ENCODE assay signal across 16 mouse cellular contexts in genomic region chr3:144459285-144459697, GRCm38 (mm10).
DNase-seq lines count a peak whose midpoint lies in the region; ATAC-seq and TF ChIP-seq lines count a peak whose summit lies in the region.
"Had no signal": no experiment of that assay in that cellular context is flagged by ENCODE, and none has a peak within 500 bp of the region (broad histone marks: within the 10 kb centered on the region; RNA-seq: fewer than 3 reads in every experiment).

No protein-coding gene starts in this region.

- no peak overlapping the region for H3K4me2 ChIP-seq in limb, embryonic 12.5 days
- H3K4me2 ChIP-seq in CH12.LX (ENCODE audit: insufficient read depth, low read depth, poor library complexity, severe bottlenecking) = no peak overlapping the region
- H3K4me2 ChIP-seq in midbrain, embryonic 15.5 days = 0 out of 2 replicates have a peak overlapping the region, but pooled peaks have one; percentile 1
- H3K4me2 ChIP-seq: embryonic facial prominence, embryonic 15.5 days; heart, embryonic 12.5 days had no signal

- no peak for DNase-seq in limb, embryonic 10.5 days (ENCODE audit: low spot score)
- peak; percentile 91 for DNase-seq in CH12.LX (ENCODE audit: extremely low read depth)
- no peak for DNase-seq in B cell, adult 2 months
- DNase-seq in heart, postnatal 14 days = no peak
- DNase-seq: cerebellum, adult 18-20 months; gastrocnemius, postnatal 36 days; kidney, adult 9 months; thymus, postnatal 36 days had no signal

- no peak overlapping the region for H3K27ac ChIP-seq in limb, embryonic 12.5 days
- no peak overlapping the region for H3K27ac ChIP-seq in limb, embryonic 10.5 days
- no peak overlapping the region for H3K27ac ChIP-seq in CH12.LX (ENCODE audit: insufficient read depth, low read depth)
- peak overlapping the region; percentile 55 for H3K27ac ChIP-seq in midbrain, embryonic 15.5 days
- H3K27ac ChIP-seq: embryonic facial prominence, embryonic 15.5 days; macrophage had no signal

- no peak for TF ChIP-seq POLR2A in CH12.LX (IDR thresholded peaks at IDR 0.05; ENCODE audit: low read depth, low read length)

- no peak for TF ChIP-seq CTCF in CH12.LX (conservative IDR thresholded peaks at IDR 0.05 in 1 of 2, IDR thresholded peaks at IDR 0.05 in 1 of 2; ENCODE audit: low read depth in 2 of 2, low read length in 2 of 2)

- intact Hi-C loops in heart, postnatal 14 days (cut with DNase I) = no loop called here

- no peaks in the 10 kb centered on the region for H3K79me2 ChIP-seq in CH12.LX (replicated peaks; ENCODE audit: control insufficient read depth, extremely low read depth, insufficient read depth, poor library complexity, severe bottlenecking)

- H3K4me3 ChIP-seq in limb, embryonic 12.5 days (replicated peaks) = no peak overlapping the region
- H3K4me3 ChIP-seq in limb, embryonic 10.5 days = no peak overlapping the region
- H3K4me3 ChIP-seq in CH12.LX (replicated peaks in 1 of 3; ENCODE audit: low read depth in 2 of 3, low read length in 2 of 3, poor library complexity in 1 of 3) = no peak overlapping the region
- H3K4me3 ChIP-seq in midbrain, embryonic 15.5 days = no peak overlapping the region
- H3K4me3 ChIP-seq: embryonic facial prominence, embryonic 15.5 days; heart, embryonic 12.5 days had no signal

- TF ChIP-seq RAD21 in CH12.LX (IDR thresholded peaks at IDR 0.05; ENCODE audit: low read depth, low read length) = no peak; the same call in 1 of the 2 replicates

- no peaks in the 10 kb centered on the region for H3K27me3 ChIP-seq in limb, embryonic 12.5 days
- no peaks in the 10 kb centered on the region for H3K27me3 ChIP-seq in limb, embryonic 10.5 days (ENCODE audit: low read depth, poor library complexity, severe bottlenecking)
- H3K27me3 ChIP-seq in CH12.LX (replicated peaks) = no peaks in the 10 kb centered on the region
- no peaks in the 10 kb centered on the region for H3K27me3 ChIP-seq in midbrain, embryonic 15.5 days (replicated peaks)
- H3K27me3 ChIP-seq: embryonic facial prominence, embryonic 15.5 days; heart, embryonic 12.5 days; Patski had no signal

- H3K36me3 ChIP-seq in limb, embryonic 12.5 days = peaks cover 12% of the 10 kb centered on the region; the same call in 1 of the 2 replicates
- peaks cover 26% of the 10 kb centered on the region for H3K36me3 ChIP-seq in limb, embryonic 10.5 days
- peaks cover 10 to 69% of the 10 kb centered on the region in 2 experiments for H3K36me3 ChIP-seq in CH12.LX (replicated peaks in 1 of 2; ENCODE audit: control insufficient read depth in 1 of 2, insufficient read depth in 1 of 2, low read length in 1 of 2)
- no peaks in the 10 kb centered on the region for H3K36me3 ChIP-seq in midbrain, embryonic 15.5 days (replicated peaks)

- dilution Hi-C loops in CH12.LX (cut with MboI; ENCODE audit: extremely low pct_ligation_motif_present, extremely low pct_unique_long_range_greater_than_20kb, low sequenced_read_pairs) = no loop called here

- WGBS in limb, embryonic 12.5 days = 41% methylated on average over 8 of the region's 8 CpGs
- WGBS in limb, embryonic 10.5 days = 80% methylated on average over 8 of the region's 8 CpGs
- 47% methylated on average over 8 of the region's 8 CpGs for WGBS in midbrain, embryonic 15.5 days

- peaks cover 12% of the 10 kb centered on the region for H3K4me1 ChIP-seq in limb, embryonic 12.5 days (replicated peaks)
- peaks cover 6% of the 10 kb centered on the region; the same call in 1 of the 2 replicates for H3K4me1 ChIP-seq in limb, embryonic 10.5 days
- H3K4me1 ChIP-seq in CH12.LX (ENCODE audit: control insufficient read depth in 1 of 2, insufficient read depth in 2 of 2) = peaks cover 3 to 19% of the 10 kb centered on the region in 2 experiments; a peak in 3 of 4 replicates
- H3K4me1 ChIP-seq in midbrain, embryonic 15.5 days = peaks cover 23% of the 10 kb centered on the region
- H3K4me1 ChIP-seq: embryonic facial prominence, embryonic 15.5 days had no signal

- no peak overlapping the region for H3K9ac ChIP-seq in limb, embryonic 12.5 days (replicated peaks)
- no peak overlapping the region for H3K9ac ChIP-seq in CH12.LX (ENCODE audit: insufficient read depth, low read depth)
- H3K9ac ChIP-seq in midbrain, embryonic 15.5 days = no peak overlapping the region
- H3K9ac ChIP-seq: embryonic facial prominence, embryonic 15.5 days; heart, embryonic 12.5 days had no signal

- H3K9me3 ChIP-seq in limb, embryonic 12.5 days = no peaks in the 10 kb centered on the region
- H3K9me3 ChIP-seq in limb, embryonic 10.5 days (replicated peaks) = no peaks in the 10 kb centered on the region
- H3K9me3 ChIP-seq in CH12.LX (replicated peaks; ENCODE audit: low read length) = no peaks in the 10 kb centered on the region
- H3K9me3 ChIP-seq in midbrain, embryonic 15.5 days = no peaks in the 10 kb centered on the region
- H3K9me3 ChIP-seq: embryonic facial prominence, embryonic 15.5 days; heart, embryonic 12.5 days had no signal

- TF ChIP-seq EP300 in CH12.LX (IDR thresholded peaks at IDR 0.05; ENCODE audit: low read length) = peak; percentile 58

- in situ Hi-C loops in CH12.LX (cut with MboI; ENCODE audit: low pct_ligation_motif_present, low pct_unique_long_range_greater_than_20kb, low sequenced_read_pairs) = loop anchor here (5.0 kb wide), 1 partner anchor 158 kb away; no protein-coding TSS in a partner anchor

- ATAC-seq in limb, embryonic 12.5 days (ENCODE audit: insufficient number of reproducible peaks, insufficient read depth, low FRiP score, low TSS enrichment, low read depth) = peak; percentile 41; the same call in 1 of the 2 replicates
- peak; percentile 46; the same call in 1 of the 2 replicates for ATAC-seq in common myeloid progenitor, adult 5-6 weeks (replicated peaks; ENCODE audit: low read depth, poor library complexity, severe bottlenecking)
- ATAC-seq in midbrain, embryonic 15.5 days (replicated peaks) = peak; percentile 53
- no peak for ATAC-seq in megakaryocyte progenitor cell, adult 5-6 weeks (replicated peaks; ENCODE audit: poor library complexity)
- ATAC-seq: Patski had no signal

TF ChIP-seq in CH12.LX, 34 proteins besides CTCF, POLR2A, EP300 and RAD21:
- TF ChIP-seq MAZ (IDR thresholded peaks at IDR 0.05; ENCODE audit: low read depth, low read length) (0 out of 2 replicates have a peak, but pooled peaks have one; percentile 39), SIN3A (IDR thresholded peaks at IDR 0.05; ENCODE audit: low read length) (peak; percentile 78), PAX5 (IDR thresholded peaks at IDR 0.05; ENCODE audit: low read length) (no peak), USF2 (conservative IDR thresholded peaks at IDR 0.05; ENCODE audit: low read depth, low read length) (no peak), POLR2AphosphoS2 (IDR thresholded peaks at IDR 0.05; ENCODE audit: low read depth, low read length) (0 out of 2 replicates have a peak, but pooled peaks have one; percentile 36), ELF1 (IDR thresholded peaks at IDR 0.05; ENCODE audit: low read depth, low read length) (no peak), KAT2A (IDR thresholded peaks at IDR 0.05; ENCODE audit: insufficient replicate concordance, low read length) (0 out of 2 replicates have a peak, but pooled peaks have one; percentile 24), HCFC1 (IDR thresholded peaks at IDR 0.05; ENCODE audit: low read depth, low read length) (no peak), CHD2 (IDR thresholded peaks at IDR 0.05; ENCODE audit: low read length) (no peak), MEF2A (IDR thresholded peaks at IDR 0.05; ENCODE audit: borderline replicate concordance, low read depth, low read length) (peak; percentile 50), SMC3 (IDR thresholded peaks at IDR 0.05; ENCODE audit: low read depth, low read length) (no peak), ZNF384 (IDR thresholded peaks at IDR 0.05; ENCODE audit: low read depth, low read length) (no peak), MXI1 (IDR thresholded peaks at IDR 0.05; ENCODE audit: low read depth, low read length) (peak; percentile 46; the same call in 1 of the 2 replicates), IRF4 (IDR thresholded peaks at IDR 0.05; ENCODE audit: low read depth, low read length) (peak; percentile 54; the same call in 1 of the 2 replicates), GABPA (IDR thresholded peaks at IDR 0.05; ENCODE audit: insufficient replicate concordance, low read depth, low read length) (no peak), JUND (conservative IDR thresholded peaks at IDR 0.05; ENCODE audit: low read depth, low read length) (0 out of 2 replicates have a peak, but pooled peaks have one; percentile 15), USF1 (IDR thresholded peaks at IDR 0.05; ENCODE audit: low read depth, low read length) (no peak), ETS1 (conservative IDR thresholded peaks at IDR 0.05; ENCODE audit: low read depth, low read length) (peak; percentile 70), TCF12 (IDR thresholded peaks at IDR 0.05; ENCODE audit: low read depth, low read length) (peak; percentile 14; the same call in 1 of the 2 replicates), MAFK (IDR thresholded peaks at IDR 0.05; ENCODE audit: insufficient replicate concordance, low read length) (0 out of 2 replicates have a peak, but pooled peaks have one; percentile 54), TBP (conservative IDR thresholded peaks at IDR 0.05; ENCODE audit: low read depth, low read length) (no peak), MAX (IDR thresholded peaks at IDR 0.05; ENCODE audit: low read length) (0 out of 2 replicates have a peak, but pooled peaks have one; percentile 37), CHD1 (IDR thresholded peaks at IDR 0.05; ENCODE audit: low read depth, low read length) (0 out of 2 replicates have a peak, but pooled peaks have one; percentile 31), BHLHE40 (IDR thresholded peaks at IDR 0.05; ENCODE audit: low read depth, low read length) (peak; percentile 45; the same call in 1 of the 2 replicates), ZMIZ1 (IDR thresholded peaks at IDR 0.05; ENCODE audit: low read depth, low read length) (0 out of 2 replicates have a peak, but pooled peaks have one; percentile 46), NRF1 (IDR thresholded peaks at IDR 0.05; ENCODE audit: low read depth, low read length) (no peak)
TF ChIP-seq in CH12.LX: peak in this region for 15.
